Mouse (Mus musculus): ENCODE data around the gene Mid1. TPM values are rescaled to one million over a fixed set of nuclear protein-coding genes. Genes with fewer than 3 reads are reported as not detected.

Mid1 gene
- polyA plus RNA-seq, 1 experiment = 8.8 TPM

GRCm38 (mm10) chrX:169811318-169811717 lies 126.3 kb downstream of the Mid1 start:
- Histone ChIP-seq H3K36me3 (ENCODE audit: control insufficient read depth, insufficient read depth, low read length) (no peaks in the 10 kb centered on the region), H3K4me1 (ENCODE audit: control insufficient read depth, insufficient read depth, low read length) (no peaks in the 10 kb centered on the region), H3K4me3 (ENCODE audit: insufficient read depth, low read depth, low read length) (no peak overlapping the region), H3K27ac (ENCODE audit: insufficient read depth, low read depth, low read length) (no peak overlapping the region), H3K27me3 (replicated peaks; ENCODE audit: control insufficient read depth, insufficient read depth, low read length) (no peaks in the 10 kb centered on the region)
- WGBS = 78% methylated on average over 5 of the region's 5 CpGs
- no peak for TF ChIP-seq CTCF (conservative IDR thresholded peaks at IDR 0.05; ENCODE audit: insufficient read depth, insufficient read length, low read depth, low read length)
- no peak for TF ChIP-seq POLR2A (IDR thresholded peaks at IDR 0.05; ENCODE audit: low read depth, low read length)
- DNase-seq = no peak

GRCm38 (mm10) chrX:169811783-169812182 lies 126.8 kb downstream of the Mid1 start:
- DNase-seq = no peak
- no peak for TF ChIP-seq POLR2A (IDR thresholded peaks at IDR 0.05; ENCODE audit: low read depth, low read length)
- no peak for TF ChIP-seq CTCF (conservative IDR thresholded peaks at IDR 0.05; ENCODE audit: insufficient read depth, insufficient read length, low read depth, low read length)
- H3K27me3 ChIP-seq (replicated peaks; ENCODE audit: control insufficient read depth, insufficient read depth, low read length) = no peaks in the 10 kb centered on the region
- H3K36me3 ChIP-seq (ENCODE audit: control insufficient read depth, insufficient read depth, low read length) = no peaks in the 10 kb centered on the region
- no peak overlapping the region for H3K4me3 ChIP-seq (ENCODE audit: insufficient read depth, low read depth, low read length)
- WGBS = 79% methylated on average over 2 of the region's 2 CpGs
- no peak overlapping the region for H3K27ac ChIP-seq (ENCODE audit: insufficient read depth, low read depth, low read length)
- no peaks in the 10 kb centered on the region for H3K4me1 ChIP-seq (ENCODE audit: control insufficient read depth, insufficient read depth, low read length)

GRCm38 (mm10) chrX:169813673-169814072 lies 128.7 kb downstream of the Mid1 start:
- no peak for TF ChIP-seq POLR2A (IDR thresholded peaks at IDR 0.05; ENCODE audit: low read depth, low read length)
- no peak for TF ChIP-seq CTCF (conservative IDR thresholded peaks at IDR 0.05; ENCODE audit: insufficient read depth, insufficient read length, low read depth, low read length)
- Histone ChIP-seq H3K4me1 (ENCODE audit: control insufficient read depth, insufficient read depth, low read length) (no peaks in the 10 kb centered on the region), H3K27ac (ENCODE audit: insufficient read depth, low read depth, low read length) (no peak overlapping the region), H3K27me3 (replicated peaks; ENCODE audit: control insufficient read depth, insufficient read depth, low read length) (no peaks in the 10 kb centered on the region), H3K36me3 (ENCODE audit: control insufficient read depth, insufficient read depth, low read length) (no peaks in the 10 kb centered on the region), H3K4me3 (ENCODE audit: insufficient read depth, low read depth, low read length) (no peak overlapping the region)
- no peak for DNase-seq
- 69% methylated on average over 1 of the region's 1 CpGs for WGBS

GRCm38 (mm10) chrX:169826947-169827346 lies 141.9 kb downstream of the Mid1 start:
- no peaks in the 10 kb centered on the region for H3K4me1 ChIP-seq (ENCODE audit: control insufficient read depth, insufficient read depth, low read length)
- no peaks in the 10 kb centered on the region for H3K36me3 ChIP-seq (ENCODE audit: control insufficient read depth, insufficient read depth, low read length)
- no peak for TF ChIP-seq CTCF (conservative IDR thresholded peaks at IDR 0.05; ENCODE audit: insufficient read depth, insufficient read length, low read depth, low read length)
- no peak for TF ChIP-seq POLR2A (IDR thresholded peaks at IDR 0.05; ENCODE audit: low read depth, low read length)
- H3K27me3 ChIP-seq (replicated peaks; ENCODE audit: control insufficient read depth, insufficient read depth, low read length) = no peaks in the 10 kb centered on the region
- DNase-seq = no peak
- whole genome bisulfite sequencing = 81% methylated on average over 10 of the region's 10 CpGs
- no peak overlapping the region for H3K4me3 ChIP-seq (ENCODE audit: insufficient read depth, low read depth, low read length)
- H3K27ac ChIP-seq (ENCODE audit: insufficient read depth, low read depth, low read length) = no peak overlapping the region

- H3K36me3 ChIP-seq (ENCODE audit: control insufficient read depth, insufficient read depth, low read length) = no peaks in the 10 kb centered on the region
- H3K27ac ChIP-seq (ENCODE audit: insufficient read depth, low read depth, low read length) = no peak overlapping the region
- TF ChIP-seq CTCF (conservative IDR thresholded peaks at IDR 0.05; ENCODE audit: insufficient read depth, insufficient read length, low read depth, low read length) (no peak), POLR2A (IDR thresholded peaks at IDR 0.05; ENCODE audit: low read depth, low read length) (no peak)
- WGBS = 37% methylated on average over 7 of the region's 7 CpGs
- DNase-seq = no peak
- no peaks in the 10 kb centered on the region for H3K4me1 ChIP-seq (ENCODE audit: control insufficient read depth, insufficient read depth, low read length)
- no peak overlapping the region for H3K4me3 ChIP-seq (ENCODE audit: insufficient read depth, low read depth, low read length)
- no peaks in the 10 kb centered on the region for H3K27me3 ChIP-seq (replicated peaks; ENCODE audit: control insufficient read depth, insufficient read depth, low read length)
Observed at GRCm38 (mm10) chrX:169827720-169828119, 142.7 kb downstream of the Mid1 start.

GRCm38 (mm10) chrX:169828136-169828535 lies 143.1 kb downstream of the Mid1 start:
- TF ChIP-seq CTCF (conservative IDR thresholded peaks at IDR 0.05; ENCODE audit: insufficient read depth, insufficient read length, low read depth, low read length) (no peak), POLR2A (IDR thresholded peaks at IDR 0.05; ENCODE audit: low read depth, low read length) (no peak)
- no peak overlapping the region for H3K27ac ChIP-seq (ENCODE audit: insufficient read depth, low read depth, low read length)
- H3K27me3 ChIP-seq (replicated peaks; ENCODE audit: control insufficient read depth, insufficient read depth, low read length) = no peaks in the 10 kb centered on the region
- DNase-seq = peak; percentile 5
- no peaks in the 10 kb centered on the region for H3K4me1 ChIP-seq (ENCODE audit: control insufficient read depth, insufficient read depth, low read length)
- 32% methylated on average over 5 of the region's 5 CpGs for WGBS
- no peaks in the 10 kb centered on the region for H3K36me3 ChIP-seq (ENCODE audit: control insufficient read depth, insufficient read depth, low read length)
- no peak overlapping the region for H3K4me3 ChIP-seq (ENCODE audit: insufficient read depth, low read depth, low read length)

- H3K4me3 ChIP-seq (ENCODE audit: insufficient read depth, low read depth, low read length) = no peak overlapping the region
- 77% methylated on average over 4 of the region's 4 CpGs for WGBS
Observed at GRCm38 (mm10) chrX:169830052-169830451, 145.1 kb downstream of the Mid1 start.

More at GRCm38 (mm10) chrX:169830052-169830451, 145.1 kb downstream of the Mid1 start:
- Histone ChIP-seq H3K27me3 (replicated peaks; ENCODE audit: control insufficient read depth, insufficient read depth, low read length) (no peaks in the 10 kb centered on the region), H3K27ac (ENCODE audit: insufficient read depth, low read depth, low read length) (no peak overlapping the region), H3K36me3 (ENCODE audit: control insufficient read depth, insufficient read depth, low read length) (no peaks in the 10 kb centered on the region), H3K4me1 (ENCODE audit: control insufficient read depth, insufficient read depth, low read length) (no peaks in the 10 kb centered on the region)
- TF ChIP-seq CTCF (conservative IDR thresholded peaks at IDR 0.05; ENCODE audit: insufficient read depth, insufficient read length, low read depth, low read length) (no peak), POLR2A (IDR thresholded peaks at IDR 0.05; ENCODE audit: low read depth, low read length) (no peak)
- no peak for DNase-seq

All from kidney, adult 2 months (tissue).